Mouse (Mus musculus) hindbrain, embryonic 14.5 days (tissue): ENCODE data around the gene Colq. TPM values are rescaled to one million over a fixed set of nuclear protein-coding genes. Genes with fewer than 3 reads are reported as not detected.
A peak's percentile ranks its signal among the peaks of the same experiment; 100 is the strongest.

Experiments
- ATAC-seq: fragments of 200-750 bp; cut with Nextera tagmentation; 2 replicates; pipeline ENCODE4 v1.8.0; 2017; ENCODE audit warnings: moderate number of reproducible peaks, mild to moderate bottlenecking, moderate TSS enrichment, moderate library complexity; ENCODE audit not compliant: low FRiP score
- DNase-seq: peaks from one replicate; pipeline ENCODE4 v3.0.0-alpha.2; 2015; ENCODE audit warnings: low spot score
- H3K27ac ChIP-seq: fragments of 300-500 bp; sonication (generic); 2 replicates; pipeline ENCODE4 v1.5.1; 2014; ENCODE audit warnings: mild to moderate bottlenecking, moderate library complexity
- H3K27me3 ChIP-seq: fragments of 300-500 bp; sonication (generic); 2 replicates; pipeline ENCODE4 v1.6.1; 2014; ENCODE audit warnings: mild to moderate bottlenecking, low read length, mixed read lengths; ENCODE audit not compliant: control insufficient read depth, insufficient read depth
- H3K36me3 ChIP-seq: fragments of 300-500 bp; sonication (generic); replicated peaks from 2 replicates; pipeline ENCODE4 v1.6.1; 2014; ENCODE audit not compliant: control insufficient read depth, insufficient read depth
- H3K4me1 ChIP-seq: fragments of 300-500 bp; sonication (generic); replicated peaks from 2 replicates; pipeline ENCODE4 v1.6.1; 2014; ENCODE audit warnings: antibody characterized with exemption, low read length, mixed read lengths; ENCODE audit not compliant: control insufficient read depth, insufficient read depth
- H3K4me2 ChIP-seq: fragments of 300-500 bp; sonication (generic); replicated peaks from 2 replicates; pipeline ENCODE4 v1.6.1; 2014; ENCODE audit warnings: mild to moderate bottlenecking, moderate library complexity
- H3K4me3 ChIP-seq: fragments of 300-500 bp; sonication (generic); replicated peaks from 2 replicates; pipeline ENCODE4 v1.5.1; 2014; ENCODE audit warnings: mild to moderate bottlenecking, low read length
- H3K9ac ChIP-seq: fragments of 300-500 bp; sonication (generic); 2 replicates; pipeline ENCODE4 v1.6.1; 2014
- H3K9me3 ChIP-seq: fragments of 300-500 bp; sonication (generic); 2 replicates; pipeline ENCODE4 v1.6.1; 2016; ENCODE audit warnings: low read length; ENCODE audit not compliant: control insufficient read depth
- whole genome bisulfite sequencing: fragments of 180-500 bp; shearing (Covaris S2); extraction: QIAGEN DNeasy Blood & Tissue Kit; methylation state at CpG from one replicate; pipeline ENCODE4 v1.1.7; 2014; 5-methylcytosine and 5-hydroxymethylcytosine counted together
- polyA plus RNA-seq: library from polyadenylated mRNA; unstranded; fragments of >200 nt; fragmentation: Nextera tagmentation; extraction: Ambion mirVana; gene quantifications from 2 replicates; pipeline ENCODE4 v1.2.1, GENCODE M21; 2014

Colq gene
- polyA plus RNA-seq = 0.16 and 0.24 TPM in 2 replicates

GRCm38 (mm10) chr14:31591243-31591642 is at the start of gene Colq:
Gene Colq, minus strand, starts transcription at chr14:31591343.
- Histone ChIP-seq H3K9ac (no peak within 1 kb of the TSS), H3K4me2 (no peak within 1 kb of the TSS), H3K27ac (no peak within 1 kb of the TSS), H3K4me1 (no peaks in the 10 kb centered on the region), H3K4me3 (no peak within 1 kb of the TSS), H3K9me3 (no peaks in the 10 kb centered on the region), H3K36me3 (no peaks in the 10 kb centered on the region), H3K27me3 (no peaks in the 10 kb centered on the region)
- no peak for ATAC-seq
- 92% methylated on average over 3 of the region's 3 CpGs for WGBS
- DNase-seq = no peak

- Histone ChIP-seq H3K4me3 (peak within 1 kb of the TSS; percentile 47), H3K36me3 (no peaks in the 10 kb centered on the region), H3K27me3 (no peaks in the 10 kb centered on the region), H3K9me3 (no peaks in the 10 kb centered on the region), H3K4me1 (peaks cover 12% of the 10 kb centered on the region; the same call in 1 of the 2 replicates), H3K9ac (peak within 1 kb of the TSS; percentile 63), H3K27ac (peak within 1 kb of the TSS; percentile 80), H3K4me2 (peak within 1 kb of the TSS; percentile 82)
- DNase-seq (no peak), ATAC-seq (peak; percentile 35)
- 5% methylated on average over 26 of the region's 26 CpGs for WGBS
These were observed 49.3 kb upstream of the Colq start, which contains the start of gene Gm49387 for GRCm38 (mm10) chr14:31640346-31640889. Gene Gm49387, minus strand, starts transcription at chr14:31640878.

GRCm38 (mm10) chr14:31630677-31631076 is 39.5 kb upstream of the Colq start:
- no peaks in the 10 kb centered on the region for H3K9me3 ChIP-seq
- 23% methylated on average over 7 of the region's 7 CpGs for WGBS
- H3K4me3 ChIP-seq = no peak overlapping the region
- H3K4me1 ChIP-seq = no peaks in the 10 kb centered on the region; the same call in 1 of the 2 replicates
- no peaks in the 10 kb centered on the region for H3K27me3 ChIP-seq
- 0 out of 2 replicates have a peak overlapping the region, but pooled peaks have one; percentile 21 for H3K9ac ChIP-seq
- peak; percentile 54 for DNase-seq
- no peak overlapping the region for H3K4me2 ChIP-seq
- H3K27ac ChIP-seq = no peak overlapping the region; the same call in 1 of the 2 replicates
- ATAC-seq = no peak
- H3K36me3 ChIP-seq = no peaks in the 10 kb centered on the region

- DNase-seq (no peak), ATAC-seq (no peak)
- Histone ChIP-seq H3K27me3 (no peaks in the 10 kb centered on the region), H3K27ac (no peak overlapping the region), H3K9me3 (no peaks in the 10 kb centered on the region), H3K36me3 (no peaks in the 10 kb centered on the region), H3K9ac (no peak overlapping the region), H3K4me3 (no peak overlapping the region), H3K4me1 (no peaks in the 10 kb centered on the region), H3K4me2 (no peak overlapping the region)
- WGBS = 91% methylated on average over 12 of the region's 12 CpGs
These were observed 31.6 kb upstream of the Colq start for GRCm38 (mm10) chr14:31622748-31623147.

GRCm38 (mm10) chr14:31620591-31621223 is 29.6 kb upstream of the Colq start:
- DNase-seq (no peak), ATAC-seq (no peak)
- 72% methylated on average over 9 of the region's 9 CpGs for WGBS
- Histone ChIP-seq H3K27me3 (no peaks in the 10 kb centered on the region), H3K27ac (no peak overlapping the region), H3K9me3 (no peaks in the 10 kb centered on the region), H3K4me3 (no peak overlapping the region), H3K4me1 (no peaks in the 10 kb centered on the region), H3K4me2 (no peak overlapping the region), H3K9ac (no peak overlapping the region), H3K36me3 (no peaks in the 10 kb centered on the region)

GRCm38 (mm10) chr14:31617997-31618396 is 26.9 kb upstream of the Colq start:
- DNase-seq = no peak
- Histone ChIP-seq H3K27me3 (no peaks in the 10 kb centered on the region), H3K4me1 (no peaks in the 10 kb centered on the region), H3K27ac (no peak overlapping the region), H3K4me2 (no peak overlapping the region), H3K36me3 (no peaks in the 10 kb centered on the region), H3K9ac (no peak overlapping the region), H3K9me3 (no peaks in the 10 kb centered on the region), H3K4me3 (no peak overlapping the region)
- ATAC-seq = no peak
- WGBS = 88% methylated on average over 3 of the region's 3 CpGs

- Histone ChIP-seq H3K4me2 (no peak overlapping the region), H3K9ac (no peak overlapping the region), H3K27ac (no peak overlapping the region), H3K27me3 (no peaks in the 10 kb centered on the region), H3K36me3 (no peaks in the 10 kb centered on the region), H3K4me3 (no peak overlapping the region), H3K9me3 (no peaks in the 10 kb centered on the region), H3K4me1 (no peaks in the 10 kb centered on the region)
- no peak for ATAC-seq
- WGBS = 92% methylated on average over 9 of the region's 9 CpGs
- no peak for DNase-seq
These were observed 26.1 kb upstream of the Colq start for GRCm38 (mm10) chr14:31617204-31617603.

GRCm38 (mm10) chr14:31613671-31614070 is 22.5 kb upstream of the Colq start:
- Histone ChIP-seq H3K4me2 (no peak overlapping the region), H3K9ac (no peak overlapping the region), H3K4me1 (no peaks in the 10 kb centered on the region), H3K36me3 (no peaks in the 10 kb centered on the region), H3K27me3 (no peaks in the 10 kb centered on the region), H3K27ac (no peak overlapping the region), H3K4me3 (no peak overlapping the region), H3K9me3 (no peaks in the 10 kb centered on the region)
- ATAC-seq (no peak), DNase-seq (no peak)
- WGBS = 88% methylated on average over 5 of the region's 5 CpGs

GRCm38 (mm10) chr14:31611986-31612385 is 20.8 kb upstream of the Colq start:
- Histone ChIP-seq H3K27me3 (no peaks in the 10 kb centered on the region), H3K9me3 (no peaks in the 10 kb centered on the region), H3K4me3 (no peak overlapping the region), H3K27ac (no peak overlapping the region), H3K9ac (no peak overlapping the region), H3K4me2 (no peak overlapping the region), H3K4me1 (no peaks in the 10 kb centered on the region), H3K36me3 (no peaks in the 10 kb centered on the region)
- DNase-seq (no peak), ATAC-seq (no peak)
- WGBS = 65% methylated on average over 4 of the region's 4 CpGs
